Mouse (Mus musculus) ES-Bruce4 (cell line): ENCODE results near the gene Zfp719.

ENCODE experiments used
- CTCF ChIP-seq: IDR thresholded peaks from one replicate; pipeline ENCODE4 v1.8.1; 2011; ENCODE audit warnings: low read depth, low read length
- EP300 ChIP-seq: IDR thresholded peaks from 2 replicates; pipeline ENCODE4 v1.6.1; 2011; ENCODE audit warnings: low read depth, low read length; ENCODE audit not compliant: insufficient read depth
- POLR2A ChIP-seq: IDR thresholded peaks from one replicate; pipeline ENCODE4 v1.8.1; 2011; ENCODE audit warnings: low read length; ENCODE audit not compliant: insufficient read depth

GRCm38 (mm10) chr7:43563300-43563699 is 16.1 kb upstream of the Zfp719 start:
- TF ChIP-seq CTCF: no peak
- TF ChIP-seq EP300: no peak
- TF ChIP-seq POLR2A: no peak
